Mouse (Mus musculus) liver, embryonic 14.5 days (tissue): ENCODE results near the gene Pfpl. TPM values are rescaled to one million over a fixed set of nuclear protein-coding genes. Genes with fewer than 3 reads are reported as not detected.

Source experiments
- ATAC-seq: fragments of 200-750 bp; cut with Nextera tagmentation; 2 replicates; pipeline ENCODE4 v1.8.0; 2017; ENCODE audit warnings: moderate number of reproducible peaks, mild to moderate bottlenecking, moderate library complexity; ENCODE audit not compliant: insufficient read depth
- DNase-seq, 3 experiments: peaks; one replicate each; pipeline ENCODE4 v3.0.0-alpha.2; 2012 to 2013; ENCODE audit warnings: low read depth in 3 of 3, low spot score in 3 of 3
- H3K27ac ChIP-seq: fragments of 300-500 bp; sonication (generic); 2 replicates; pipeline ENCODE4 v1.5.1; 2014; ENCODE audit warnings: moderate library complexity, mild to moderate bottlenecking, control low read depth, inconsistent platforms
- H3K27me3 ChIP-seq: fragments of 300-500 bp; sonication (generic); 2 replicates; pipeline ENCODE4 v1.6.1; 2014; ENCODE audit warnings: mild to moderate bottlenecking, low read length, moderate library complexity; ENCODE audit not compliant: control insufficient read depth, insufficient read depth
- H3K36me3 ChIP-seq: fragments of 300-500 bp; sonication (generic); replicated peaks from 2 replicates; pipeline ENCODE4 v1.6.1; 2014; ENCODE audit warnings: low read depth; ENCODE audit not compliant: control insufficient read depth, insufficient read depth
- H3K4me1 ChIP-seq, 2 experiments: fragments of 200-500 bp in 1 of 2; fragments of 300-500 bp in 1 of 2; sonication (generic) in 1 of 2; replicated peaks; 2 replicates each; pipeline ENCODE4 v1.6.1; 2012 to 2014; ENCODE audit warnings: antibody characterized with exemption in 1 of 2, inconsistent platforms in 1 of 2, low read length in 1 of 2; ENCODE audit not compliant: control insufficient read depth in 2 of 2, insufficient read depth in 2 of 2
- H3K4me2 ChIP-seq: fragments of 300-500 bp; sonication (generic); 2 replicates; pipeline ENCODE4 v1.6.1; 2014; ENCODE audit warnings: low read depth, mild to moderate bottlenecking, control low read depth, moderate library complexity
- H3K4me3 ChIP-seq, 2 experiments: fragments of 200-500 bp in 1 of 2; fragments of 300-500 bp in 1 of 2; sonication (generic) in 1 of 2; 2 replicates each; pipeline ENCODE4 v1.5.1; 2012 to 2014; ENCODE audit warnings: low read depth in 2 of 2, low read length in 2 of 2, mild to moderate bottlenecking in 2 of 2, control low read depth in 1 of 2, inconsistent platforms in 1 of 2, moderate library complexity in 1 of 2; ENCODE audit not compliant: insufficient read depth in 1 of 2
- H3K9ac ChIP-seq: fragments of 300-500 bp; sonication (generic); replicated peaks from 2 replicates; pipeline ENCODE4 v1.6.1; 2014; ENCODE audit warnings: mild to moderate bottlenecking, control low read depth, moderate library complexity
- H3K9me3 ChIP-seq: fragments of 300-500 bp; sonication (generic); 2 replicates; pipeline ENCODE4 v1.6.1; 2016; ENCODE audit warnings: low read length, mixed read lengths; ENCODE audit not compliant: control insufficient read depth
- CTCF ChIP-seq: IDR thresholded peaks from 2 replicates; pipeline ENCODE4 v1.5.1; 2016; ENCODE audit warnings: antibody characterized with exemption, low read depth, control low read depth
- EP300 ChIP-seq: IDR thresholded peaks from 2 replicates; pipeline ENCODE4 v1.6.1; 2016; ENCODE audit warnings: antibody characterized with exemption, low read depth
- WGBS: fragments of 180-500 bp; shearing (Covaris S2); extraction: QIAGEN DNeasy Blood & Tissue Kit; methylation state at CpG from one replicate; pipeline ENCODE4 v1.1.7; 2014; ENCODE audit not compliant: insufficient replicate concordance; 5-methylcytosine and 5-hydroxymethylcytosine counted together
- polyA plus RNA-seq, 2 experiments: library from polyadenylated mRNA; depleted of rRNA in 1 of 2; stranded (reverse) in 1 of 2; unstranded in 1 of 2; fragments of >200 nt; fragmentation: Nextera tagmentation in 1 of 2; extraction: Ambion mirVana in 1 of 2; gene quantifications; 2 replicates each; pipeline versions ENCODE4 v1.2.1 to v1.2.3; 2012 to 2014

Gene Pfpl
- polyA plus RNA-seq, 2 experiments: not detected

GRCm38 (mm10) chr19:12457401-12458066 is 29.8 kb downstream of the Pfpl start:
- TF ChIP-seq CTCF: no peak
- Histone ChIP-seq H3K27ac (no peak overlapping the region), H3K9me3 (no peaks in the 10 kb centered on the region), H3K36me3 (no peaks in the 10 kb centered on the region), H3K4me1 (no peaks in the 10 kb centered on the region), H3K9ac (no peak overlapping the region), H3K4me2 (0 out of 2 replicates have a peak overlapping the region, but pooled peaks have one; percentile 1), H3K27me3 (no peaks in the 10 kb centered on the region), H3K4me3 (no peak overlapping the region)
- WGBS: 50% methylated on average over 12 of the region's 12 CpGs
- DNase-seq: no peak
- ATAC-seq: no peak

GRCm38 (mm10) chr19:12459516-12459915 is 31.8 kb downstream of the Pfpl start:
- Histone ChIP-seq H3K9me3 (no peaks in the 10 kb centered on the region), H3K27me3 (no peaks in the 10 kb centered on the region)
- WGBS: 51% methylated on average over 4 of the region's 4 CpGs

DNA sequence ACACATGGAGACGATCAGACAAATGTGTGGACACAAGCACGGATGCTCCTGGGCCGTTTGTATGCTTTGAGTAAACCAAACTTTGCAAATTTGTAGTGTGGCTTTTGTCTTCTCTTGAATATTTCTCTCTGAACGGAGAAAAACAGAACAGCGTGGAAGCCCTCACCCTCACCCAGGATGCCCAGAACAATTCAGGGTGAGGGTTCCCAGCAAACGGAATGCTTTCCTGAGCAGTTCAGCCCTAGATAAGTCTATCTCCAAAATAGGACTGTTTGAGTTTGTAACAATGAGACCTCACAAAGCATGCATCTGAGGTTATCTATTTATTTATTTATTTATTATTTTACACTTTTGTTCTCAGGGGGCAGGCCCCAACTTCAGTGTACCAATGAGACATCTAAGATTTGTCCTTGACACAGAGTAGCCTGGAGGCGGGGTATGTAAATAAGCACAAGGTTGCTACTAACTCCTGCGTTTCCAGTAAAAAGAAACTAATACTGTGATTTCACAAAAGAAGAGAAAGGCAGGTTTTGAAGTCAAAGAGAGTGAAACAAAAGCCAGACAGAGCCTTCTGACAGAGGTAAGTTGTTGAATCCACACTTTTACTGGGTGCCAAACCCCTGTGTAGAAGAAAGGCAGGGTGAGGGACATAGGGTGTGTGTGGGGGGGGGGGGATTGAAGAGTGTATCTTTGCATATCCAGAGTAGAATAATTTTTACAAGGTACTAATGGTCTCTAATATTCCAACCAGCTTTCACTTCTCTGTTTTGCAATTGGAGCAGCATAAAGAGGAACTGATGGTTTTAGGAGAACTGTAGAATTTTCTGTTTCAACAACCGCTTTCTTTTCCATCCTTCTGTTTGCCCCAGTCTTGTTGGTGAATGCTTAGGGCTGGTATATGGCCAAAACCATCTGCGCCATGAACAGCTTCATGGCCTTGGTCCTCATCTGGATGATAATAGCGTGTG is 32.9 kb downstream of the Pfpl start, which contains the start of gene Mpeg1:
Gene Mpeg1 (plus strand): TSS at position 498 of the 968 bp plus-strand sequence.
- ATAC-seq: no peak
- no peak for TF ChIP-seq CTCF
- no peak for TF ChIP-seq EP300
- Histone ChIP-seq H3K4me1 (no peaks in the 10 kb centered on the region), H3K36me3 (no peaks in the 10 kb centered on the region), H3K9ac (no peak within 1 kb of the TSS), H3K27ac (no peak within 1 kb of the TSS), H3K4me3 (no peak within 1 kb of the TSS; a peak in 1 of 4 replicates), H3K9me3 (no peaks in the 10 kb centered on the region), H3K4me2 (no peak within 1 kb of the TSS), H3K27me3 (no peaks in the 10 kb centered on the region)
- 64% methylated on average over 11 of the region's 11 CpGs for WGBS
- no peak for DNase-seq

More at GRCm38 (mm10) chr19:12459516-12459915, 31.8 kb downstream of the Pfpl start:
- DNase-seq (no peak), ATAC-seq (no peak)
- Histone ChIP-seq H3K4me3 (no peak overlapping the region), H3K9ac (no peak overlapping the region), H3K36me3 (no peaks in the 10 kb centered on the region), H3K4me1 (no peaks in the 10 kb centered on the region), H3K27ac (no peak overlapping the region), H3K4me2 (no peak overlapping the region)
- TF ChIP-seq EP300: no peak
- TF ChIP-seq CTCF: no peak

DNA sequence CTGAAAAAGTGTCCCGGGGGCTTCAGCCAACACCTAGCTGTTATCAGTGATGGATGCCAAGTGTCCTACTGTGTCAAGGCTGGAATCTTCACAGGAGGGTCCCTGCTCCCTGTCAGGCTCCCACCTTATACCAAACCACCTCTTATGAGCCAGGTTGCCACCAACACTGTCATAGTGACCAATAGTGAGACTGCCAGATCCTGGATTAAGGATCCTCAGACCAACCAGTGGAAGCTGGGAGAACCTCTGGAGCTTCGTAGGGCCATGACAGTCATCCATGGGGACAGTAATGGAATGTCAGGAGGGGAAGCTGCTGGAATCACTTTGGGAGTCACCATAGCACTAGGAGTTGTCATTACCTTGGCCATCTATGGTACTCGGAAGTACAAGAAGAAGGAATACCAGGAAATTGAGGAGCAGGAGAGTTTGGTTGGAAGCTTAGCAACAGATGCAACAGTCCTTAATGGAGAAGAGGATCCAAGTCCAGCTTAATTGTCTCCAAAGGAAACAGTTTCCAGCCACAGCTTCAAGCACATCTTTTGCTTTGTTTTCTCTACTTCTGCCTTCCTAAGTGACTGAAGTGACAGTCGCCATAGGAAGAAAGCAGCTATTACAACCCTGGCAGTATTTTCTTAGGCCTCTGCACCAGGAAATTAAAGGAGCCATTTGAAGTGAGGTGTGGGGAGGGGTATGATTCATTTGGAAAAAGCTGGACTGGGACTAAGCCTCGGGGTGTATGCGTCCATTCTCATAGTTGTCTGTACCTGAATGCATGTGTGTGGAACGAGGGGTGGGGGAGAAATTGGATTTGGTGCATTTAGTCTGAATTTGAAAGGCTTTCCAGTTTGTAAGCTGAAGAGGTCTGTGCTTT is 35.4 kb downstream of the Pfpl start:
- Histone ChIP-seq H3K9ac (no peak overlapping the region), H3K4me1 (no peaks in the 10 kb centered on the region), H3K4me2 (no peak overlapping the region), H3K9me3 (no peaks in the 10 kb centered on the region), H3K27ac (no peak overlapping the region), H3K27me3 (no peaks in the 10 kb centered on the region), H3K4me3 (peak overlapping the region in 1 of 2 experiments; percentile 10; a peak in 2 of 4 replicates), H3K36me3 (no peaks in the 10 kb centered on the region)
- TF ChIP-seq CTCF: no peak
- no peak for TF ChIP-seq EP300
- DNase-seq (no peak), ATAC-seq (no peak)
- WGBS: 61% methylated on average over 7 of the region's 7 CpGs
